Mouse (Mus musculus): ENCODE results near the gene Odf3l2. TPM values are rescaled to one million over a fixed set of nuclear protein-coding genes. Genes with fewer than 3 reads are reported as not detected.

The Odf3l2 gene
- total and polyA plus RNA-seq, 2 experiments from 2014 or later = not detected

- WGBS = 72% methylated on average over 17 of the region's 17 CpGs
These were observed 12.3 kb downstream of the Odf3l2 start for GRCm38 (mm10) chr10:79633006-79633777.

GRCm38 (mm10) chr10:79631432-79631831, 14.1 kb downstream of the Odf3l2 start:
- no peaks in the 10 kb centered on the region for H3K4me1 ChIP-seq (ENCODE audit: control insufficient read depth, insufficient read depth)
- H3K36me3 ChIP-seq (replicated peaks; ENCODE audit: control insufficient read depth, insufficient read depth, low read length) = no peaks in the 10 kb centered on the region
- no peak overlapping the region for H3K4me3 ChIP-seq (ENCODE audit: low read depth, low read length)
- H3K27me3 ChIP-seq (ENCODE audit: control insufficient read depth, insufficient read depth, low read length) = peaks cover 5% of the 10 kb centered on the region
- WGBS = 75% methylated on average over 4 of the region's 4 CpGs
- TF ChIP-seq EP300 (IDR thresholded peaks at IDR 0.05; ENCODE audit: low read depth) (no peak), CTCF (IDR thresholded peaks at IDR 0.05; ENCODE audit: low read depth) (no peak)
- DNase-seq (ENCODE audit: low spot score) (no peak), ATAC-seq (ENCODE audit: insufficient read depth, low read depth) (no peak)
- H3K27ac ChIP-seq (ENCODE audit: low read depth) = no peak overlapping the region
- H3K9ac ChIP-seq (replicated peaks; ENCODE audit: low read depth, low read length) = no peak overlapping the region
- no peak overlapping the region for H3K4me2 ChIP-seq (ENCODE audit: low read depth, low read length)
- no peaks in the 10 kb centered on the region for H3K9me3 ChIP-seq (replicated peaks; ENCODE audit: control insufficient read depth, low read length)

More at GRCm38 (mm10) chr10:79633006-79633777, 12.3 kb downstream of the Odf3l2 start:
- Histone ChIP-seq H3K27ac (ENCODE audit: low read depth) (no peak overlapping the region), H3K36me3 (replicated peaks; ENCODE audit: control insufficient read depth, insufficient read depth, low read length) (no peaks in the 10 kb centered on the region), H3K4me1 (ENCODE audit: control insufficient read depth, insufficient read depth) (no peaks in the 10 kb centered on the region), H3K4me3 (ENCODE audit: low read depth, low read length) (no peak overlapping the region), H3K4me2 (ENCODE audit: low read depth, low read length) (no peak overlapping the region), H3K27me3 (ENCODE audit: control insufficient read depth, insufficient read depth, low read length) (peaks cover 23% of the 10 kb centered on the region), H3K9ac (replicated peaks; ENCODE audit: low read depth, low read length) (no peak overlapping the region), H3K9me3 (replicated peaks; ENCODE audit: control insufficient read depth, low read length) (no peaks in the 10 kb centered on the region)
- no peak for TF ChIP-seq EP300 (IDR thresholded peaks at IDR 0.05; ENCODE audit: low read depth)
- no peak for TF ChIP-seq CTCF (IDR thresholded peaks at IDR 0.05; ENCODE audit: low read depth)
- ATAC-seq (ENCODE audit: insufficient read depth, low read depth) (no peak), DNase-seq (ENCODE audit: low spot score) (no peak)

DNA sequence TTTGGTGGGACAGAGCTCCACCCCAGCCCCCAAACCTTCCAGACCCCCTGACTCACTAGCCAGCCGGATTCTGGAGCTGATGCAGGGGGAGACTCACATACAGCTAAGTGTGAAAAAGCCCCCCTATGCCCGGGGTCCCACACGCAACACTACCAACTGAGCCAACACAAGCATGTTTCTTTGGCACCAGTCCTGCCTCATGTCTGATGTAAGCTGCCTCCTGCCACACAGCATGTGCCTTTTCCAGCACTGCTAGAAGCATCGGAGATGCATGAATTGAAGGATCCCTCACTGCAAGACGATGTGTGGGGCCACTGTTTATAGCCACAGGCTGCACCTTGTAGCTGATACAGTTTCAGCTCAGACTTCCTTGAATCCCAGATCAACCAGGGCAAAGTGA, 17.2 kb downstream of the Odf3l2 start:
- Histone ChIP-seq H3K27ac (ENCODE audit: low read depth) (no peak overlapping the region), H3K4me1 (ENCODE audit: control insufficient read depth, insufficient read depth) (no peaks in the 10 kb centered on the region), H3K36me3 (replicated peaks; ENCODE audit: control insufficient read depth, insufficient read depth, low read length) (no peaks in the 10 kb centered on the region), H3K4me2 (ENCODE audit: low read depth, low read length) (no peak overlapping the region), H3K4me3 (ENCODE audit: low read depth, low read length) (no peak overlapping the region), H3K9me3 (replicated peaks; ENCODE audit: control insufficient read depth, low read length) (no peaks in the 10 kb centered on the region), H3K27me3 (ENCODE audit: control insufficient read depth, insufficient read depth, low read length) (peaks cover 5% of the 10 kb centered on the region; the same call in 1 of the 2 replicates), H3K9ac (replicated peaks; ENCODE audit: low read depth, low read length) (no peak overlapping the region)
- 72% methylated on average over 5 of the region's 5 CpGs for WGBS
- DNase-seq (ENCODE audit: low spot score) (no peak), ATAC-seq (ENCODE audit: insufficient read depth, low read depth) (no peak)
- TF ChIP-seq EP300 (IDR thresholded peaks at IDR 0.05; ENCODE audit: low read depth) = no peak
- no peak for TF ChIP-seq CTCF (IDR thresholded peaks at IDR 0.05; ENCODE audit: low read depth)

- H3K9ac ChIP-seq (replicated peaks; ENCODE audit: low read depth, low read length) = no peak overlapping the region
- TF ChIP-seq CTCF (IDR thresholded peaks at IDR 0.05; ENCODE audit: low read depth) (no peak), EP300 (IDR thresholded peaks at IDR 0.05; ENCODE audit: low read depth) (no peak)
- no peak overlapping the region for H3K27ac ChIP-seq (ENCODE audit: low read depth)
- ATAC-seq (ENCODE audit: insufficient read depth, low read depth) (no peak), DNase-seq (ENCODE audit: low spot score) (no peak)
- 78% methylated on average over 10 of the region's 10 CpGs for WGBS
- H3K4me2 ChIP-seq (ENCODE audit: low read depth, low read length) = no peak overlapping the region
- H3K4me1 ChIP-seq (ENCODE audit: control insufficient read depth, insufficient read depth) = no peaks in the 10 kb centered on the region
- no peaks in the 10 kb centered on the region for H3K9me3 ChIP-seq (replicated peaks; ENCODE audit: control insufficient read depth, low read length)
- H3K27me3 ChIP-seq (ENCODE audit: control insufficient read depth, insufficient read depth, low read length) = peaks cover 5% of the 10 kb centered on the region; the same call in 1 of the 2 replicates
- no peak overlapping the region for H3K4me3 ChIP-seq (ENCODE audit: low read depth, low read length)
- no peaks in the 10 kb centered on the region for H3K36me3 ChIP-seq (replicated peaks; ENCODE audit: control insufficient read depth, insufficient read depth, low read length)
These were observed 19.4 kb downstream of the Odf3l2 start for GRCm38 (mm10) chr10:79626156-79626555.

- DNase-seq (ENCODE audit: low spot score) = no peak
- H3K9me3 ChIP-seq (replicated peaks; ENCODE audit: control insufficient read depth, low read length) = no peaks in the 10 kb centered on the region
- H3K27ac ChIP-seq (ENCODE audit: low read depth) = no peak overlapping the region
- H3K9ac ChIP-seq (replicated peaks; ENCODE audit: low read depth, low read length) = no peak overlapping the region
- no peak overlapping the region for H3K4me2 ChIP-seq (ENCODE audit: low read depth, low read length)
- TF ChIP-seq CTCF (IDR thresholded peaks at IDR 0.05; ENCODE audit: low read depth) (no peak), EP300 (IDR thresholded peaks at IDR 0.05; ENCODE audit: low read depth) (no peak)
- no peaks in the 10 kb centered on the region for H3K36me3 ChIP-seq (replicated peaks; ENCODE audit: control insufficient read depth, insufficient read depth, low read length)
- 72% methylated on average over 9 of the region's 9 CpGs for WGBS
- H3K4me3 ChIP-seq (ENCODE audit: low read depth, low read length) = no peak overlapping the region
- H3K27me3 ChIP-seq (ENCODE audit: control insufficient read depth, insufficient read depth, low read length) = peaks cover 5% of the 10 kb centered on the region; the same call in 1 of the 2 replicates
- no peak for ATAC-seq (ENCODE audit: insufficient read depth, low read depth)
- no peaks in the 10 kb centered on the region for H3K4me1 ChIP-seq (ENCODE audit: control insufficient read depth, insufficient read depth)
These were observed 20.1 kb downstream of the Odf3l2 start for GRCm38 (mm10) chr10:79625398-79625797.

All from heart, postnatal 0 days (tissue).